Mouse (Mus musculus): Measurements from ENCODE around the gene Agfg1.

DNA sequence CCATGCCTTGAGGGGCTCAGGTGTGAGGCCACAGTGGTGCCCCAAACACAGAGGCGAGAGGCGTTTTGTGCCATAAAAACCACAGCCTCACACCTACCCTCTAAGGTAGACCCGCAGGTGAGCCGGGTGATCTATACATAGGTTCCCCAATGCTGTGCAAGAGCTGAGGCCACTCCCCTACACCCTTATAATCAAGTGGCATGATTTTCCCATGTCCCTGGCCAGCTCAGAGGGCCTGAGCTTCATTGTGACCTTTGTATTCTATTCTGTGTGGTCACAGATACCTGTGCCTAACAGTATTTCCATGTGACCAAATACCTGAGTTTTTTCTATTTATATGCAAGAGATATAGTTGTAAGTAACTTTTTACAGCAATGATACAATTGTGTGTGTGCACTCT is 21.1 kb downstream of the Agfg1 start:
- no peak for TF ChIP-seq EP300 (IDR thresholded peaks at IDR 0.05; ENCODE audit: low read depth)
- no peak for TF ChIP-seq CTCF (IDR thresholded peaks at IDR 0.05; ENCODE audit: low read depth)
